Mouse (Mus musculus) adrenal gland, adult 2 months (tissue): ENCODE measurements around the gene Gnl2. TPM values are rescaled to one million over a fixed set of nuclear protein-coding genes. Genes with fewer than 3 reads are reported as not detected.
A peak's percentile ranks its signal among the peaks of the same experiment; 100 is the strongest.

Experiments
- DNase-seq: peaks from one replicate; pipeline ENCODE4 v3.0.0; 2021
- long read RNA-seq: library from polyadenylated mRNA; stranded (forward); transcript quantifications from one replicate; pipeline ENCODE4 v2.0.0, GENCODE M21; 2021
- polyA plus RNA-seq: library from polyadenylated mRNA; depleted of rRNA; stranded (reverse); fragments of >200 nt; gene quantifications from 2 replicates; pipeline ENCODE4 v1.2.3, GENCODE M21; 2012; rRNA removed
- total RNA-seq, 2 experiments: library from RNA; stranded (reverse); gene quantifications; 2 replicates each; pipeline ENCODE4 v1.2.3; 2021

Gnl2 gene
- total RNA-seq = 10 to 100 TPM; 41.5 to 59.6 TPM
- 6.6 and 7.2 TPM in 2 replicates for polyA plus RNA-seq
- long read RNA-seq, transcript Gnl2-201 (16 exons, 2,366 nt) = major isoform, 32 of 37 reads
- long read RNA-seq, partial matches to known transcripts = 1 of 37 reads
- long read RNA-seq, other reads (novel, unspliced or antisense) = 4 of 37 reads

DNA sequence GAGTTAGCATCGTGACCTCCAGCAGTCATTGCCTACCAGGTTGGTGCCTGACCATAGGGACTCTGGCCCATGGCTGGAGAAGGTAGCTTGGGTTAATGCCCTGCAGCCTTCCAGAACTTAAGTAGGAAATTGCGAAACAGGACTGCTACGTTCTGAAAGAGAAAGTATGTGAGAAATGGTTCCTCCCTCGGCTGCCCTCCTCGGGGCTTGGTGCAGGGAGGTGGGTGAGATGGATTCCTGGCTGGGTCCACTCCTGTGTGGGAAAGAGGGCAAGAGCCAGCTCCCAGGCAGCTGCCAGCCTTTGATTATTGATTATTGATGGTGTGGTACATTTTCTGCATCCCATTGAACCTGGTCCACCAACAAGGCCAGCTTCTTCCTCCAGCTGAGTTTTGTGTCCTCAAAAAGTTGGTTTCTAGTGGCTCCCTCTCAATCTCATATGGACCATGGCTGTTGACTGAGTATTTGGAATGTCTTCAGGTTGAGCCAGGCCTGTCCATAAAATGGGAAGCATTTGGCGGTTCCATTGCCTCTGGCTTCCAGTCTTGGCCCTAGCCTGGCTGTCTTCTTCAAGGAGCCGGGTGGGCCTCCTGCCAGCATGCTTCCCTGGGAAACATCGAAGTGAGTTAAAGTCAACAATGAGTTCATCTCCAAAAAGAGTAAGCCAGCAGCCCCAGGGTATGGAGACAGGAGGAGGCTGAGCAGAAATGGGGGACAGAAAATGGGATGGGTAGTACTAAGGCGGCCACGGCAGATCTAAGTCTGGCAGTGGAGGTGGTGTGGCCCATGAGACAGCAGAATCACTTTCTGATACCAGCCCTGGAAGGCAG lies at the start of gene Gnl2:
TSS of gene Gnl2 (plus strand) at position 780 of the 830 bp plus-strand sequence.
- peak; percentile 18 for DNase-seq

DNA sequence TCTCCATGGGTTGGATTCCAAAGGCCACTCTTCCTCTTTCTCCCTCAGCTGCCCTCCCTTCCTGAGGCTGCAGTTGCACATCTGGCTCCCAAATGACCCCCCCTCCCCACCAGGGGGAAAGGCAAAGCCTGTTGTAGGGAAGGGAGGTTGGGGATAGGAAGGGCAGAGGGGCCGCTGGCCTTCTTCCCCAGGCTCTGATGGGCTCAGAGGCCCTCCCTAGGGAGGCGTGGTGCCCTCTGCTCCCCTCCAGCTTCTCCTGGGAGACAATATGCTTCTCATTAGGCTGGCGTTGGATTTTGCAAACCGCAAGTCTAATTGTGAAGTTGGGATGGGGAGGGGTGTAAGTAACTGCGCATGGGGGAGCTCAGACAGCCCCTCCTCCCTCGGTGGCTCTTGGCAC lies 47.7 kb upstream of the Gnl2 start:
- no peak for DNase-seq

DNA sequence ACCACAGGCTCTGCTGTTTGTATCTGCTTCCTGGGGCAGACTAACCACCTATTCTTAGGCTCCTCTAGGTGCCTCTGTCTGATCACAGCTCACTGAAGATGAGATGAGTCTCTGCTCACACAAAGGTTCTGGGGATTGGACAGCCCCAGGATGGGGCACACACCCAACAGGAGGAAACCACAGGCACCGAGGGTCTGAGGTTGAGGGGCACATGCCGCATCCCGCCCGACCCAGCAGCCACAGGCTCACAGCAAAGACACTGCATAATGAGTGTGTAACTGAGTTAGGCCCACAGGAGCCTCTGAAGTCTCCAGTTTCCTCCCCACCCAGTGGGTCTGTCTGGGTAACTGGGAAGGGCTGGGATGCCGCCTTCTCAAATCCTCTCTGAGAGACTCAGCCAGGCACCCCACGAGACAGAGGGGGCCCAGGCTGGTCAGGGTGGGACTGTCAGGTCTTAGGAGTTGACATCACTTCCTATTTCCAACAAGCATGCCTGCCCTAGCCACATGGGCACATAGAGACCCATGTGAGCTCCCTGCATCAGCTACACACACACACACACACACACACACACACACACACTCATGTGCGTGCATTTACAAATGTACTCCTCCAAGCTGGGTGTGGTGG lies 47.1 kb upstream of the Gnl2 start:
- DNase-seq = no peak

DNA sequence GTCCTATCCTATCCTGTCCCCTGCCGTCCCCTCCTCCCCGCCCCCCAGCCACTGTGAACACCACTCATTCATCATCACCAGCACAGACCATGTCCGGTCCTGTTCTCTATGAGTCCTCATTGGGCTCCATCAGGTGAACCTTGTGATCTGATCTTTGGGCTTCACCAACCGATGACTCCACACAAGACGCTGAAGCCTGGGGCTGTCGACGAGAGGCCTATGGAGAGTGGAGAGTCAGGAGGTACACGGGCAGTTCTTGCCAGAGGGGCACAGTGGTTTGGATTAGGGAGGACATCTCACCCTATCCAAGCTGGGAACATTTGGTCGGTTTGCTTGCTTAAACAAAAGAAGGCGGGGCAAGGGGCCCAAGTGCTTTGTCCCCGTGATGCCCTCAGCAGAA lies 46.2 kb upstream of the Gnl2 start:
- no peak for DNase-seq

DNA sequence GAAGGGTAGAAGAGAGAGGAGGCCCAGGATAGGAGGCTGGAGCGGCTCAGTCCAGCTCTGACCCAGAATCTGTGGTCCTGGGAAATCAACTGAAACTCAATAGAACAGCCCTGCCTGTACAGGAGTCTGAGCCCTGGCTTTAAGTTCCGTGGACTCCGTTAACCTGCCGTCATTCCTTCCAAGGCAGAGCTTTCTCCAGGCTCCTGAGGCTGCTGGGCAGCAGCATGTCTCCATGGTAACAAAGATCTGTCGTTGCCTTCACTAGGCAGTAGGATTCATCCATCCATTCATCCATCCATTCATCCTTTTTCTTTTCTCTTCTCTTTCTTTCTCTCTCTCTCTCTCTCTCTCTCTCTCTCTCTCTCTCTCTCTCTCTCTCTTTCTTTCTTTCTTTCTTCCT lies 45.7 kb upstream of the Gnl2 start:
- DNase-seq = no peak

DNA sequence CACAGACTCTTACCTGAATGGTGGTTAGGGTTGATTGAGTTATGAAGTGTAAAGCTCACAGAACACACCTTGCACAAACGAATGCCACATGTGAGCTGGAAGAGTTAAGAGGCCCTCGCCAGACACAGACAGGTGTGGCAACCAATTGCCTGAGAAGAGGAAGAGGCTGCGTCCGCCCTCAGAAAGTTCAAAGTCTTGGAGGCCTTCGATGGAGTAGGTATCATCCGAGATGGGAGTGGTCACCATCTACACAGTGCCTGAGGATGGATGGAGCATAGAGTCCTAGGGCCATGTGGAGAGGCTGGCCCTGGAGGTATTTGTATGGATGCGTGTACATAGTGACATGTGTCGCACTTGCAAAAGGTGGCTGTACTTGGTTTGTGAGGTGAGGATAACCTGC lies 45.3 kb upstream of the Gnl2 start:
- DNase-seq = no peak

DNA sequence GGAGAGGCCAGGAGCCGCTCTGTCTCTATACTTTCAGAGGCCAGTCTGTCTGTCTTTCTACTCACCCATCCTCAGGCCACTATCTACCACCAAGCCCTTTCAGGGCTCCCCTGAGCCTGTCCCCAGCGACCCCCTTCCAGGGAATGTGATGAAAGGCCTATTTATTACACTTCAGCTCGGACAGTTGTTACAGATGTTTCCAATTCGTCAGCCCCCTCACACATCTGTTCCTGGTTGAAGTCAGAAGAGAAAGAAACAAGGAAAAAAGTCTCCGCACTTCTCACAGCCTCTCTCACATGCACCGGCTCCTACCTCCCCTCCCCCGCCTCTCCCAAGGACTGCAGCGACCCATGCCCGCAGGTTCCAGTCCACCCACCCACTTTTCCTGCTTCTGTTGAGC lies 44.1 kb upstream of the Gnl2 start:
- DNase-seq = no peak

DNA sequence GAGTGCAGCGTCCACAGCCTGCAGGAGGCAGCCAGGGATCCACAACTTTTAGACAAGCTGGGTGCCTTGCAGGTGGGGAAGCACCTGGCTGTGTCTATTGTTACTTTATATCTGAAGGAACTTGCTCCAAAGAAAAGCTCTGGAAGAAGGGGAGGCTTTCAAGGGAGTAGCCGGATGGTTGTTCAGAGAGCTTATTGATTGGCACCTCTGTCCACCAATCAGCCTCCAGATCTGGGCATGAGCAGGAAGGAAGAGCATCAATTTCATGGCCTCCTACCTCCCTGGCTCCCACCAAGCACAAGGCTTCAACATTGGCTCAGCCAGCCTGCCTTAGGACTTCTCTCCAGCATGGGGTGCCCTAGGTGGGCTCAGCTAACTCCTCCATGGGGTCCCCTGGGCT lies 43.1 kb upstream of the Gnl2 start:
- no peak for DNase-seq

DNA sequence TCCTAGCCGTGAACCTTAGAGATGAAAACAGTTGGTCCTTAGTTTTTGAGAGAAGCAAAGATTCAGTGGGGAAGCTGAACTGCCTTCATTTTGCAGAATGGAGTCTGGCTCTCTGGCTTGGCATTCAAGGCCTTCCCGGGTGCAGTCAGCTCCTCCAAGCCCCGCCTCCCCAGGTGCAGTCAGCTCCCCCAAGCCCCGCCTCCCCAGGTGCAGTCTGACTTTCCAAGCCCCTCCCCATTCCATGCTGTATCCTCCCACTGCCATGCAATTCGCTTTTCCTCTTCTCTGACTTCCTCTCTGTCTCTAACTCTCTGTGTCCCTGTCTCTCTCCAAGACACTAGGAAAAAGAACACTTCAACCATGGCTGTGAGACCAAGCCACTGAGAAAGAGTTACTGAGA lies 38.2 kb upstream of the Gnl2 start:
- no peak for DNase-seq

DNA sequence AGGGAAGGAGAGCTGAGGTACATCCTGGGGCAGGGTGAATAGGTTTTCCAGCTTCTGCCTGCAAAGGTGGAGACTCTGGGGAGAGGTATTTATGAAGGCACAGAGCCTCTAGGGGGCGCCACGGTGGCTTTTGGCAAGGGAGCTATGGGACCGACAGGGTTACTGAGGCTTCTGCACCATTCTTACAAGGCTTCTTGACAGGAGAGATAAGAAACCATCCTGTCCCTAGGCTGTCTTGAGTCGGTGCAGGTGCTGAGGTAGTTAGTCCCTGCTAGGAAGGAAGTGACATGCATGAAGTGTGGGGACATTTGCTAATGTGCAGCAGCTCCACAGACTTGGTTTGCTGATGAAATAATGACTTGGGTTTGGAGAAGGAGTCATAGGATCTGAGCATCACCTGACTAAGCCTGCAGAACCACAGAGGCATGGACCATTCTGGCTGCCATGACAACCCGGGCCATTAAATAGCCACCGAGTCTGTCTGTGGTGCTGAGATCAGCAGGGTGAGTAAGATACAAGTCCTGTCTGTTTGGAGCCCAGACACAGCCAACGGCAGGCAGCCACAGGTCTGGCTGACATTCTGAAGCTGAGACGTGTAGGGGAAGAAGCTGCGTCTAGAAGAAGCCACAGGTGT lies 32.4 kb upstream of the Gnl2 start:
- no peak for DNase-seq

DNA sequence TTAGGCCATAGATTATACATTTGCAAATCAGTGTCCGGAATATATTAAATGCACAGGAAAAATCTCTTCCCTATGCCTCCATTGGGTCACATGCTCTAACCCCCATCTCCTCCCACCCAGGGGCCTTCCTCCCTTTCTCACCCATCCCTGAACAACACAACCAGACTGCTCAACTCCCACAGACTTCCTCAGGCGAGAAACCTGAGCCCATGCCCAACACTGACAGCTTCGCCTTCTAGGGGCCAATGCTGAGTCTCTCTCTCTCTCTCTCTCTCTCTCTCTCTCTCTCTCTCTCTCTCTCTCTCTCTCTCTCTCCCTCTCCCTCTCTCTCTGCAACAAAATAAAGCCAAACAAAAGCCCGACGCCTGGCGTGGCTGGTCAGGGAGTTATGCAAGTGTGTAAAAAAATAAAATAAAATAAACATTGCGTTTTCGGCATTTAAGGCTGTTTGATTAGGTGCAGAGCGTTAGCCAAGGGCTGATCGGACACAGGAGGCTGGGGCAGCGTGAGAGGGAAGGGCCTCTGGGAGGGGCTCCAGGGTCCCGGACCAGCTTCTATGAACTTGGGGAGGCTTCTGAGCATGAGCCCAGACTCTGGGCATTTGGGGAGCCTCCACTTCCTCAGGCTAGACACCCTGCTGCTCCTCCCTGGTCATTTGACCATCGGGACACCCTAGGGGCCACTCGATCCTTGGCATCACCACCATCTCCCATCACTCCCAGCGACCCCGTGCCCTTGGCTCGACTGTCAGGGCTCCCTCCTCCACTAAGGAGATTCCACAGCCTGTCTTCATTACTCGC lies 31.3 kb upstream of the Gnl2 start:
- no peak for DNase-seq

DNA sequence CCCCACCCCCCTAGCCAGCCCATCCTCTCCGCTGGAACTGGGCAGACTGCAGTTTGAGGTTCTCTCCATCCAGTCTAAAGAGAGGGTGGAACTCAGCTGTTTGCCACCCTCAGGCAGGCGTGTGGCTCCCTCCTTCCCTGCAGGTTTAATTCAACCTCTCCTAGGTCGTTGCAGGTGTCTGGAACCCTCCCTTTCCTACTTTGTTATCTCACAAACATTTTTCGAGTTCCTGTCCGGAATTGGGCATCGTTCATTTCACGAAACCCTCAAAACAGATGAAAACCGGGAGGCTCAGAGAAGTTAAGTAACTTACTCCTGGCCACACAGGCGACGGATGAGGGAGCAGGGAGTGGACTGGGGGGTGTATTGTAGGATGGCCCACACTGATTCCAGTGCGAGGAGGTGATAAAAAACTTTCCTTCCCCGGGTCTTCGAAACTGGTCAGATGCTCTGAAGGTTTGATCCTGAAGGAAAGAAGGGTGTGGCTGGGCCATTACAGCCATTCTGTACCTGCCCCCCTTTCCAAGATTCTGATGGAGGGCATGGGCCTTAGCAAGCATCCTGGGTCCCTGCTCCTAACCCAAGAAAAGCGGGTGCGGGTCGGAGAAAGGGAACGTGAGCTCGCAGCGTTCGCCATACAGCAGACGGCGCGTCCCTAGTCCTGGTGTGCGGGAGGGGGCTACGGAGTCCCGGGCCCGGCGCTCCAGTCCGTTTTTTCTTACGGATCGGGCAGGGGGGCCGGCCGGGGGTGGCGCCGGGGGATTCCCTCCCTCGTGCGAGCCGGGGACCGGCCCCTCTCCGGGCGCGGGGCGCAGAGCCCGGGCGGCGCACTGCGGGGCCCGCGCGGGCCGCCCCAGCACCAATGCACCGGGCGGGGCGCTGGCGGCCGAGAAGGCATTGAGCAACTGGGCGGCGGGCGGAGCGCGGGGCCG lies 30.4 kb upstream of the Gnl2 start, which contains the start of gene Rspo1:
TSS of gene Rspo1 (plus strand) at position 760 of the 932 bp plus-strand sequence.
- DNase-seq = peak; percentile 23

DNA sequence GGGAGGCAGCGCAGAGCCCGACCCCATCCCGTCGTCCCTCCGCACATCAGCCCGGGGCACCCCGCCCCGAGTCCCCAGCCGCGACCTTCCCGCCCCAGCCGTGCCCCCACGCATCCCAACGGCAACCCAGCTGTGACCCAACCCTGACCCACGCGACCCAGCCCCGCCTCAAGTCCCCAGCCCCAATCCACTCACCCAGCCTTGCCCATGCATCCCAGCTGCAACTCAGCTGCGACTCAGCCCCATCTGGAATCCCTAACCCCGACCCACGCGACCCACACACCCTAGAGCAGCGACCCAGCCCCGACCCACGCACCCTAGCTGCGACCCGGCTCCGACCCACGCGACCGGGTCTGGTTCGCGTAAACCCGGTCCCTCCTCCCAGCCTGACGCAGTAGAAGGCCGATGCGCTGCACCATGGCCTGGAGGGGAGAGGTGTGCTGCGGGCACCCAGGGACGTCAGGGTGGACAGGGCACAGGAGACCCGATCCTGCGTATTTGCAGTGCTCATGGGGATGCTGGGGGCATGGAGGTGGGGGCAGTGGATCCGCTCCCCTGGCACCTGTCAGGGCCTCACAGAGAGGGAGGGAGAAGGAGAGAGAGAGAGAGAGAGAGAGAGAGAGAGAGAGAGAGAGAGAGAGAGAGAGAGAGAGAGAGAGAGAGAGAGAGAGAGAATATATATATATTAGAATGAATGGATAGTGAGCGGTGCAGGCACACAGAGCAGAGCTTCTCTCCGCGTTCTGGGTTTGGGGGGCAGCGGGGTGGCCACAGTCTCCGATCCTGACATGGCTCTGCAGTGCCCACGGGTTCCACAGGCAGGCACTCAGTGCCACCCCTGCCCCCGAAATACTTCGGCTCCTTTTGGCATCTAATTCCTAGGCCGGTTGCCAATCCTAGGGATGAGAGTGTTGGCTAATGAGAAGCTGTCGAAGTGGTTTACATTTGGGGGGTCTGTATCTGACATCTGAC lies 29.4 kb upstream of the Gnl2 start:
- DNase-seq = no peak

DNA sequence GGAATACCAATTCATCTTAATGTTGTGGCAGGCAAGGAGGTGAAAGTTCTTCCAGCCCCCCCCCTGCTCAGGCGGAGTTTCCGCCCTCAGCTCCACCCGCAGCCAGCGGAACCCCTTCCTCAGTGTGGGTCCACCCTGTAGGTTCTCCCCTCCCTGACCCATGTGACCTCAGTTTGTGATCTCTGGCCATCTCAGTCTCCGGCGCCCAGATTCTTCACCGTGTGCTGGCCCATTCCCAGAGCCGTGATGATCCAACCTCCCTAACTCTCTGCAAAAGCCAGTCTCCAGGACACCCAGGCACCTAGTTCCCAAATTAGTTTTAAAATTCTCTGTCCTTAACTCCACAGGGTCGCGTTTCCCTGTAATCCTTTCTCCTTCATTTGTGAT lies 28.7 kb upstream of the Gnl2 start:
- DNase-seq = no peak

DNA sequence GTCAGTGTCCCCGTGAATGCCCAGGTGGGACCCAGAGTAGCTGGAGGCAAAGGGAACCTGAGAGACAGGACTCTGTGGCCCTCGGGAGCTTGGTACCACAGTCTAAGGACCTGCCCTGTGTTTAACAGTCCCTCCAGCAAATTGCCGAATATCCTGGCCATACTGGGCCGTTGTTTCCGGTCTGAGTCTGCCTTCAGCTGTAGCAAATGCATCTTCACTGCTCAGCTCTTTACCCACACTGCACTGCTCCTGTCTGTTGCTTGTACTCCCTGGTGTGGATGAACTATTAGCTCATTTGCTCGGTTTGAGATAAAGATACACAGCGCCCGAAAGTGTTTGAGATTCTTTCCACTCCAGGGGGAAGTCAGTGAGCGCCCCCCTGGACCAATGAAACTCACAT lies 28.0 kb upstream of the Gnl2 start:
- no peak for DNase-seq

DNA sequence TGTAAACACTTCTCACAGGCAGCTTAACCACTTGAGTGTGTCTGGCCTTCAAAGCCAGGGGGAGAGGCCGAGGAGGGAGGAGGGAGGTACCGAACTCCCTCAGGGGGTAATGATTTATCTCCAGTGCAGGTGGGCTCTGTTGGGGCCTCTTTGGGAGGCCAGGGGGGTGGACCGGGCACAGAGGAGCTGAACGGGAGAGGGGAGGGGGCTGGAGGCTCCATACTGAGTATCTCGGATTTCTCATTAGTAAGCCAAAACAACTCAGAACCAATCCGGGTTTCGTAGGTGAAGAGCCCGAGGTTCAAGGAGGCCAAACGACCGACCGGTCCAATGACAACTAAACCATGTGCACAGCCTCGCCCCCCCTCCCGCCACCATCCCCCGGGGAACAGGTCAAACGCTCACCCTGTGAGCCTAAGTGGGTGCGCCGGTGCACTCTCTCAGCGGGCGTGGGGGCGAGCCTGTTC lies 26.6 kb upstream of the Gnl2 start:
- DNase-seq = no peak

DNA sequence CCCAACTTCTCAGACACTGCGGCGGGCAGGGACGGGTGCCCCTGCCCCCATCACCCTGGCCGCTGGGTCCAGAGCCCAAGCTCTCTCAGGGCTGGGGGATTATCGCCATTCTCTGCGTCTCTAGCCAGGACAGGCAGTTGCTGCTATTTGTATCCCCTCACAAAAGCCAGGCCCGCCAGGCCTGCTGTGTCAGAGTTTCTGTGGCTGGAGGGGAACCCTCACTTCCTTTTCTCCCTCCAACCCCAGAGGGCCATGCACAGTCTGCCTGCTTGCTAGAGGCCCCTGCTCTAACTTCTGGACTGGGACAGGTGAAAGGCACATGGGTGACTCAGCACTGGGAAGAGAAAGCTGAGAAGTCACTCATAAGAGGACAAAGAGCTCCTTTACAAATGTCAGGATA lies 26.1 kb upstream of the Gnl2 start:
- no peak for DNase-seq

DNA sequence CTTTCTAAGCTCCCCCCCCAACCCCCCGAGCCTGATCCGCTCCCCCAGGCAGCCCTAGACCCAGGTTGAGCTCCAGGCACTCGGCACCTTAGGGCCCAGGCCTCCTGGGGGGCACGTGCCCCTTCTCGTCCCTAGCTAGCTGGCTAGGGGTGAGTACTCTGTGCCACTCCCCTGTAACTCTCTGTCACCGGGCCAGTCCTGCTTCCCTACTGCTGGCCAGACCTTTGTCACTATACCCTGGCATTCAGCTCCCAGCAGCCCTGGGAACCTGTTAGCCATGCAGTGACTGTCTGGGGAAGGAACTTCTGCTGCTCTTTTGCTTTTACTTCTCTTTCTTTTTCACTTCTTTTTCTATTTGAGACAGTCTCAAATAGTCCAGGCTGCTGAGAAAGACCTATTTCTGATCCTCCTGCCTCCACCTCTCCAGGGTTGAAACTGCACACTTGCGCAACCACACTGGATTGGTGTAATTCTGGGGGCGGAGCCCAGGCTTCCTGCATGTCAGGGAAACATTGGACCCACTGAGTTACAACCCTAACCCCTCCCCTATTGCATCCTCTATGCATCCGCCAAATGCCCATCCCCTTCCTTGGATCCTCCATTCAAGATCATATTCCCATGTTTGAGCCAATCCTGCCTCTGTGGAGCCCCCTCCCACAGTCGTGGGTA lies 18.8 kb upstream of the Gnl2 start:
- DNase-seq = no peak

DNA sequence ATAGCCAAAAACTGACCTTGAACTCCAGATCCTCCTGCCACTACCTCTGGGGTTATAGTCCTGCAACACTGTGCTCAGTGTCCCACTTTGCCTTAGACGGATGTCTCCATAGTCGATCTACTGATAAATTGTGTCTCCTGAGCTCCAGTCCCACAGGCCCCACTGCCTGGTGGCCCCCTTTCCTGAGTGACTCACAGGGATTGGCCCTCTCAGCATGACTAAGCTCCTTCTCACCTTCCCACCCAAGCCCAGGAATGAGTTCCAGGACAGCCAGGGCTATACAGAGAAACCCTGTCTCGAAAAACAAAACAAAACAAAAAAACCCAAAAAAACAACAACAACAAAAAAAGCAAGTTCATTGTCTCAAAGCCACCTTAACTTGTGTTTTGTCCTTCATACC lies 16.8 kb upstream of the Gnl2 start:
- DNase-seq = no peak
